Mouse (Mus musculus) neural tube, embryonic 10.5 days (tissue): ENCODE results near the gene Abl2.
"Not testable (repeated sequence)": the region's sequence is repeated elsewhere in the genome, so short reads cannot be mapped to it uniquely, and the experiment has no call there.

Experiments used
- DNase-seq: peaks from one replicate; pipeline ENCODE4 v3.0.0-alpha.2; 2017; ENCODE audit warnings: low spot score; ENCODE audit errors: extremely low spot score

The Abl2 gene

GRCm38 (mm10) chr1:156630965-156631364, 72.4 kb downstream of the Abl2 start:
- no peak for DNase-seq

- no peak for DNase-seq
These were observed 74.5 kb downstream of the Abl2 start for GRCm38 (mm10) chr1:156633095-156633494.

GRCm38 (mm10) chr1:156635148-156635547, 76.6 kb downstream of the Abl2 start:
- DNase-seq, result no peak

GRCm38 (mm10) chr1:156639455-156639854, 80.9 kb downstream of the Abl2 start:
- DNase-seq, result no peak

GRCm38 (mm10) chr1:156640577-156640976, 82.0 kb downstream of the Abl2 start:
- no peak for DNase-seq

GRCm38 (mm10) chr1:156641808-156642207, 83.2 kb downstream of the Abl2 start:
- DNase-seq, result no peak

- DNase-seq, result no peak
These were observed 84.2 kb downstream of the Abl2 start for GRCm38 (mm10) chr1:156642813-156643212.

- no peak for DNase-seq
These were observed 85.5 kb downstream of the Abl2 start for GRCm38 (mm10) chr1:156644061-156644460.

- no peak for DNase-seq
These were observed 86.4 kb downstream of the Abl2 start for GRCm38 (mm10) chr1:156644780-156645523.

GRCm38 (mm10) chr1:156645971-156646370, 87.4 kb downstream of the Abl2 start:
- no peak for DNase-seq

GRCm38 (mm10) chr1:156648705-156649104, 90.1 kb downstream of the Abl2 start:
- DNase-seq, result no peak

- no peak for DNase-seq
These were observed 92.0 kb downstream of the Abl2 start for GRCm38 (mm10) chr1:156650631-156651030.

- no peak for DNase-seq
These were observed 93.7 kb downstream of the Abl2 start for GRCm38 (mm10) chr1:156652189-156652822.

- DNase-seq, result no peak
These were observed 96.3 kb downstream of the Abl2 start for GRCm38 (mm10) chr1:156654735-156655530.

- DNase-seq, result no peak
These were observed 98.9 kb downstream of the Abl2 start for GRCm38 (mm10) chr1:156657523-156657922.

- no peak for DNase-seq
These were observed 100.1 kb downstream of the Abl2 start for GRCm38 (mm10) chr1:156658676-156659075.

GRCm38 (mm10) chr1:156659906-156660659, 101.5 kb downstream of the Abl2 start:
- DNase-seq, result no peak

GRCm38 (mm10) chr1:156660660-156661236, 102.2 kb downstream of the Abl2 start:
- DNase-seq, result not testable (repeated sequence)

- DNase-seq, result no peak
These were observed 107.2 kb downstream of the Abl2 start for GRCm38 (mm10) chr1:156665777-156666176.

GRCm38 (mm10) chr1:156667141-156667926, 108.7 kb downstream of the Abl2 start:
- no peak for DNase-seq
